ENCODE assay signal across 8 mouse cellular contexts in the genomic region with DNA sequence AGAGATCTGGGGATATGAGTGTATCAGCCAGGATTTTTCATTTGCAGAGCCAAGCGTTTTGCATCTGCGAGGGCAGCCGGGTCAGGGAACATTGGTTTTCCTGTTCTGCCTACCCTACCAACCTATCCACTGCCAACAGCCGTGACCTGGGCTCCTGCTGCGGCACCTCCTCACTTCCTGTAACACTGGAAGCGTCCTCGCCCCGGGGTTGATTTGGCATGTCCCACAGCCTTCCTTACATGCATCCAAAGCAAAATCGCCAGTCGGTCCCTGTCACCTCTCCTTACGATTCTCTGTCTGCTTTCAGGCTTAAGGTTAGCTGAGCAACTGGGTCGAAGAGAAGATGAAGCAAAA.
DNase-seq lines count a peak whose midpoint lies in the region; ATAC-seq and TF ChIP-seq lines count a peak whose summit lies in the region.
"Had no signal": no experiment of that assay in that cellular context is flagged by ENCODE, and none has a peak within 500 bp of the region (broad histone marks: within the 10 kb centered on the region; RNA-seq: fewer than 3 reads in every experiment).

No protein-coding gene starts in this region.

- WGBS in hindbrain, embryonic 15.5 days: 52% methylated on average over 12 of the region's 12 CpGs
- WGBS in midbrain, postnatal 0 days: 48% methylated on average over 12 of the region's 12 CpGs

- TF ChIP-seq POLR2A in embryonic fibroblast, embryonic 13.5 days (IDR thresholded peaks at IDR 0.05; ENCODE audit: low read depth, low read length): no peak

- no peak for ATAC-seq in hindbrain, embryonic 15.5 days (ENCODE audit: low FRiP score, low read depth)
- no peak for ATAC-seq in midbrain, postnatal 0 days (ENCODE audit: low FRiP score)

- no peak overlapping the region for H3K4me3 ChIP-seq in embryonic fibroblast, embryonic 13.5 days (ENCODE audit: insufficient read depth, low read length)
- no peak overlapping the region for H3K4me3 ChIP-seq in hindbrain, embryonic 15.5 days
- no peak overlapping the region for H3K4me3 ChIP-seq in midbrain, postnatal 0 days (ENCODE audit: low read depth, low read length)

- peaks cover 28% of the 10 kb centered on the region for H3K4me1 ChIP-seq in embryonic fibroblast, embryonic 13.5 days (ENCODE audit: control insufficient read depth, insufficient read depth, low read length)
- peaks cover 69% of the 10 kb centered on the region for H3K4me1 ChIP-seq in hindbrain, embryonic 15.5 days (replicated peaks)
- peaks cover 14% of the 10 kb centered on the region; the same call in 1 of the 2 replicates for H3K4me1 ChIP-seq in midbrain, postnatal 0 days (ENCODE audit: insufficient read depth, low read length)

- no peaks in the 10 kb centered on the region for H3K27me3 ChIP-seq in hindbrain, embryonic 15.5 days
- no peaks in the 10 kb centered on the region for H3K27me3 ChIP-seq in midbrain, postnatal 0 days (ENCODE audit: insufficient read depth, low read length)

- H3K9me3 ChIP-seq in hindbrain, embryonic 15.5 days: no peaks in the 10 kb centered on the region
- H3K9me3 ChIP-seq in midbrain, postnatal 0 days (ENCODE audit: low read length): no peaks in the 10 kb centered on the region
- H3K9me3 ChIP-seq: G1E had no signal

- H3K9ac ChIP-seq in hindbrain, embryonic 15.5 days: 0 out of 2 replicates have a peak overlapping the region, but pooled peaks have one; percentile 13
- H3K9ac ChIP-seq in midbrain, postnatal 0 days (replicated peaks; ENCODE audit: low read length, poor library complexity, severe bottlenecking): peak overlapping the region; percentile 54; the same call in 1 of the 2 replicates

- peak overlapping the region; percentile 51 for H3K27ac ChIP-seq in embryonic fibroblast, embryonic 13.5 days (ENCODE audit: insufficient read depth, low read length)
- H3K27ac ChIP-seq in hindbrain, embryonic 15.5 days (replicated peaks): peak overlapping the region; percentile 69; the same call in 1 of the 2 replicates
- no peak overlapping the region for H3K27ac ChIP-seq in midbrain, postnatal 0 days (ENCODE audit: low read depth, low read length)

- TF ChIP-seq CTCF in embryonic fibroblast, embryonic 13.5 days (IDR thresholded peaks at IDR 0.05; ENCODE audit: borderline replicate concordance, insufficient read depth, low read length): no peak
- TF ChIP-seq CTCF in midbrain, postnatal 0 days (IDR thresholded peaks at IDR 0.05): no peak

- DNase-seq in kidney, adult 9 months: peak; percentile 12
- DNase-seq in kidney, postnatal 14 days: no peak
- DNase-seq in midbrain, postnatal 0 days (ENCODE audit: low spot score): no peak
- no peak for DNase-seq in urinary bladder, postnatal 36 days (ENCODE audit: low spot score in 2 of 2)
- DNase-seq in B cell, adult 2 months: no peak

- peaks cover 13% of the 10 kb centered on the region for H3K36me3 ChIP-seq in hindbrain, embryonic 15.5 days
- peaks cover 41% of the 10 kb centered on the region for H3K36me3 ChIP-seq in midbrain, postnatal 0 days (ENCODE audit: insufficient read depth, low read length)
- H3K36me3 ChIP-seq: G1E had no signal

- H3K4me2 ChIP-seq in hindbrain, embryonic 15.5 days: no peak overlapping the region
- H3K4me2 ChIP-seq in midbrain, postnatal 0 days (ENCODE audit: low read depth, low read length, poor library complexity, severe bottlenecking): no peak overlapping the region
